Mouse (Mus musculus) gastrocnemius, postnatal 10 days (tissue): ENCODE results near the gene Acox3. TPM values are rescaled to one million over a fixed set of nuclear protein-coding genes. Genes with fewer than 3 reads are reported as not detected.
A peak's percentile ranks its signal among the peaks of the same experiment; 100 is the strongest.

Experiments used
- DNase-seq: peaks from one replicate; pipeline ENCODE4 v3.0.0; 2021; ENCODE audit warnings: mixed read lengths
- total RNA-seq, 2 experiments: library from RNA; stranded (reverse); gene quantifications; 2 replicates each; pipeline ENCODE4 v1.2.3; 2021

Acox3 gene
- total RNA-seq, 2 experiments from 2014 or later = 11.1 to 14.5 TPM

DNA sequence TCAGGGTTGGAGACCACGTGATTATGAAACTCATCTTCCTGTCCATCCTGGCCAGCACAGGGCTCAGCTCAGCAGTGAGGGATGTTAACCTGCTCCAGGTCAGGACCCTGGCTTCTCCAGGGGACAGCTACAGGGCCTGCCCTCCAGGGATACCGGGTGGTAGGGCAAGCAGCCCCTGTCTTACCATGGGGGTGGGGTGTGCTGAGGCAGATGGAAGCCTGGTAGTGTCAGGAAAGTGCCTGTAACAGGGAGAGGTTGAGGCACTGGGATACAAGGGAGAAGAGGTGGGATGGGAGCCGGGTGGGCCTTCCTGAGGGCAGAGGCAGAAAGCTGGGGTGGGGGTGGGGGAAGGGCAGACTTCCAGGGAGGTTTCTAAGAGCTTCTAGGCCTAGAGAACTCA lies 69.5 kb downstream of the Acox3 start:
- DNase-seq = no peak

GRCm38 (mm10) chr5:35652872-35653271 lies 70.0 kb downstream of the Acox3 start:
- DNase-seq = no peak

GRCm38 (mm10) chr5:35653743-35654395 lies 71.0 kb downstream of the Acox3 start:
- DNase-seq = peak; percentile 54

GRCm38 (mm10) chr5:35655753-35656485 lies 73.1 kb downstream of the Acox3 start:
- no peak for DNase-seq

GRCm38 (mm10) chr5:35659503-35659902 lies 76.7 kb downstream of the Acox3 start:
- DNase-seq = peak; percentile 4

DNA sequence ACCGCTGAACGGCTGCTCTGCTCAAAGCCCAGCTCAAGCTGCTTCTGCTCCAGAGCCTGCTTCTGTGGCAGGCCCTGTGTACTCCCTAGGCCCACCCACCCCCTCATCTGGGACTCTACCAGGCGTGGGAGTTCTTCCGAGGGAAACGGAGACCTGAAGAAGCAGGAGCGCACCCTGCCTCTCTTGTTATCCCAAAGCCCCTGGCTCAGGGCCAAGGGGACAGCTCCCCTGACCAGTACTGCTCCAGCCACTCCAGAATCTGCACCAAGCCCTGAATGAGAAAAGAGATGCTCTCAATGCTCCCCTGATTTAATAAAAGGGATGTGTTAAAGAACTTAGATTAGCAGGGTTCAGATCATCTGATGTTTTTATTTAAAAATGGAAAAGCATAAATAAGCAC lies 78.4 kb downstream of the Acox3 start:
- DNase-seq = no peak

DNA sequence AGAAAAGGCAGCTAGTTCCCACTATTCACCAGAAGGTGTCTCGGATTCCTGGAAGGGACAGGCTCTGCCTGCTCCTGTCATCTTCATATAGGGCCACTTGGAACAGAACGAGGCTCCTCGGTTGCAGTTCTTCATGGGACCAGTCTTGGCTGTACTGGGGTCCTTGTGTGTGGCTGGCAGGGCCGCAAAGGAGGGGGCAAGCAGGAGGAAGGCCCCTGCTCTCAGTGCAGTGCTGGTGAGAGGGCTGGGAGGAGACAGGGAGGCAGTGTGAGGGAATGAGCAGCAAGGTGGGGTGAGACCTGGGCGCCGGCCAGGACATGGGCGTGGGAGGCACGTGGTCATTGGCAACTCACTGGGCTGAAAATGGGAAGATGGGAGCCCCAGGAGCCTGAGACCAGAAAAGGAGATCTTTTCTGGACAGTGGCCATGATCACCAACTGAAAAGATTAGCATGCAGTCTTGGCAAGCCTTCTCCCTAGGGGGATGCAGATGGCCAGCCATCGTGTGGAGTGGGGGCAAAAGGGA lies 79.2 kb downstream of the Acox3 start:
- no peak for DNase-seq

Other genes with a start within 250 kb of the Acox3 start
- not detected for gene Hmx1, start 193.9 kb upstream of the Acox3 start, total RNA-seq
- gene Cpz, start 57.3 kb upstream of the Acox3 start, total RNA-seq = 10 to 100 TPM; 18.3 to 26.3 TPM
- gene Trmt44, start 8.0 kb upstream of the Acox3 start, total RNA-seq = 1 to 10 TPM; 2.0 to 3.9 TPM
- 10 to 100 TPM; 48.0 to 61.7 TPM for gene Htra3, start 96.7 kb downstream of the Acox3 start, total RNA-seq
- 1 to 10 TPM; 3.7 to 5.2 TPM for gene Sh3tc1, start 156.9 kb downstream of the Acox3 start, total RNA-seq
- gene Ablim2, start 174.8 kb downstream of the Acox3 start, total RNA-seq = 10 to 100 TPM; 51.3 to 68.7 TPM